Mouse (Mus musculus): ENCODE data around the gene Aplnr.

Gene Aplnr

DNA sequence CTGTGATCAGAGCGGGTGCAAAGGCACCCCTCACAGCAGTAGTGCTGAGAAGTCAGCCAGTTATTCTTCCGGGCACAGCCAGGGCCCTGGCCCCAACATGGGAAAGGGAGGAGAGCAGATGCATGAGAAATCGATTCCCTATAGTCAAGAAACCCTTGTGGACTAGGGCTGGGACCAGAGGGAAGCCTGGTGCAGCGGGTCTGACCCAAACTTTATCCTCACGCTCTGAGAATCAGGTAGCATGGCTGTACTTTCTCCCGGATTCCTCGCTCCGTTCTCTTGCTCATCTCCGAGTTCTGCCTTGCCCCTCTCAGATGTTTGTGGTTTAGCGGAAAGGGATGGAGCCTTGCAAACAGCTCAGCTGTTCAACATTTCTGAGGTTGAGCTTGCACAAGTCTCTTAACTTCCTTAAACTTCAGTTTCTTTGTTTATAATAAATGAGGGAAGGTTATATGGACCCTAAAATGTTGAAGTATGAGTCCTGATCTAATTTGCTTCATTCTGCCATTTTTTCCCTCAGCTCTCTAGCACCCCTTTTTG is 1.6 kb downstream of the Aplnr start:
- no peak for DNase-seq (ENCODE audit: low spot score in 2 of 2)

GRCm38 (mm10) chr2:85138143-85138542 is 2.1 kb downstream of the Aplnr start:
- DNase-seq (ENCODE audit: low spot score in 2 of 2), result no peak

DNA sequence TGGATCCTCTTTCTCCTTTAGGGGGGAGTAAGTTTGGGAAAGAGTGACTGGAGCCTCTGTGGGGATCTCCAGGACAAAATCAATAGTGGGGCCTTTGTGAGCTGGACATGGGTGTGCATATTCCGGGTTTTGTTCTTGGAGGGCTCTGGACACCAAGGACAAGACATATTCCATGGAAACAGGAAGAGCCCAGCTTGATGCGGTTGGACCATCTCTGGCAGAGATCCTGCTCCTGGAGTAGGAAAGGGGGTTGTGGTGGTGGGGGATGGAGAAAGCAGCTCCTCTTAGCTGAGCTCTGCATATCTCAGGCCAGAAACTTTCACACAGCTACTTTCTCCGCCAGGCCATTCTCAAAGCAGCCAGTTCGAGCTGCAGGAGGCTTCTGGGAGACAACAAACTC is 3.4 kb downstream of the Aplnr start:
- DNase-seq (ENCODE audit: low spot score in 2 of 2), result no peak

GRCm38 (mm10) chr2:85139846-85140245 is 3.8 kb downstream of the Aplnr start:
- no peak for DNase-seq (ENCODE audit: low spot score in 2 of 2)

DNA sequence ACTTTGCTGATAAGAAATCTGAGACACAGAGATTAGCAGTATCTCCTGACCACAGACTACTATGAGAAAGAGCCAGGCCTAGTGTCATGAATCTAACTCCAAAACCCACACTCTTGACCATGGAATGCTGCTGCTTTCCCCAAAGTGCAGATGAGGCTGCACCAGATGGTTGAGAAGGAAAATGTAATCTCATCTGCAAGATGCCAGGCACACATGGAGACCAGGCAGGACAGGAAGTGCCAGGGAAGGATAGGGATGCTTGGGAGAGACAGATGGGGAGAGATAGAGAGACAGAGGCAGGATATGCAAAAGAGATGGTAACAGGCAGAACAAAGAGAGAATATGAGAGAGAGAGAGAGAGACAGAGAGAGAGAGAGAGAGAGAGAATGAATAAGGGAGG is 4.8 kb downstream of the Aplnr start:
- DNase-seq (ENCODE audit: low spot score in 2 of 2), result no peak

- no peak for DNase-seq (ENCODE audit: low spot score in 2 of 2)
These were observed 8.9 kb downstream of the Aplnr start for GRCm38 (mm10) chr2:85144908-85145307.

GRCm38 (mm10) chr2:85145346-85145745 is 9.3 kb downstream of the Aplnr start:
- no peak for DNase-seq (ENCODE audit: low spot score in 2 of 2)

GRCm38 (mm10) chr2:85147481-85147880 is 11.5 kb downstream of the Aplnr start:
- no peak for DNase-seq (ENCODE audit: low spot score in 2 of 2)

GRCm38 (mm10) chr2:85150373-85150772 is 14.3 kb downstream of the Aplnr start:
- DNase-seq (ENCODE audit: low spot score in 2 of 2), result no peak

DNA sequence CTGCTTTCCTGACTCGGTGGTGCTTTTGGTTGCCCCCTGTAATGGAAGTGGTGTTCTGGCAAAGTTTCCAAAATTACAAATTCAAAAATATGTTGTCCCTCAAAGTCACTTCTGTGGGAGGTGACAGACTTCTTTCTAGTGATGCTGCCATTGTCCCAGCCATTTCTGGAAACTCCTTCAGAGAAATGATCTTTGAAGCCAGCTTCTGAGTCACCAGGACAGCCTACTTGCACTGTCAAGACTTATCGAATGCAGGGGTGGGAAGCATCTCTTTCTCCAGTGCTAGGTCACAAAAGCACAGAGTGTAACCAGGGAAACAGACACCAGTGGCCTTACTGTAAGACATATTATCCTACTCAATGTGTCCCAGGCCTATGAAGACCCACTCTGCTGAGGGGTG is 15.2 kb downstream of the Aplnr start:
- DNase-seq (ENCODE audit: low spot score in 2 of 2), result no peak

DNA sequence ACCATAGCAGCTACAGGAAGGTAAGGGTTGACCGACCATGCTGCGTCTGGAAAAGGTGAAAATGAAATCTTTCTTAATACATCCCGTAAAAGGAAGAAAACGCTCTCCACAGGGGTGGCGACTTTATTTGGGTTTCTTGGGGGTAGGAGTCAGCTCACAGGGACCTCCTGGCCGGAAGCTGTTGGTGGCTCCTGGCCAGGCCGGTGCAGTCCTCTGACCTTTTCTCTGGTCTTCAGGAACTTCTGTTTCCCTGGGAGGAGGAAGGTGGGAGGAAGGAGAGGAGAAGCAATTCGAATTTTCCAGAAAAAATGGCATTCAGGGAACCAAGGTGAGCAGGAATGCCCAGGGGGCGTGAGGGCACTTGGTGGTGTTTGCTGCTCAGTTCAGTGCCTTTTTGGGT is 19.3 kb downstream of the Aplnr start:
- DNase-seq (ENCODE audit: low spot score in 2 of 2), result no peak

GRCm38 (mm10) chr2:85156136-85156535 is 20.1 kb downstream of the Aplnr start:
- no peak for DNase-seq (ENCODE audit: low spot score in 2 of 2)

DNA sequence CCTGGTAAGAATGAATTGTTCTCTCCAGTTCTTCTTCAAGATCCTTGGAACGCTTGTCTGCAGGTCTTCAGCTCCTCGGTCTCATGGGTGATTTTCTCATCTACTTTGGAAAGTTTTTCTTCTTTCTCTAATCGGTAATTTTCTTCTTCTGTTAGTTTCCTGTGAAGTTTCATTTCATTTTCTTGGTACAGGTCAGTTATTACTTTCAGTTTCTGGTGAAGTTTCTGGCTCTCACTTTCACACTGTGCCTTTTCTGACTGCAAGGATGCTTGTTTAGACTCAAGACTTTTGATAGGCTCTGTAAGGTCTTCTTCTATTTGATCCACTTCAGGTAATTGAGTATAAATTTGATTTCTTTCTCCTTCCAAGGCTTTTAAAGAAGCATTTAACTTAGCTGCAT is 21.4 kb downstream of the Aplnr start:
- no peak for DNase-seq (ENCODE audit: low spot score in 2 of 2)

DNA sequence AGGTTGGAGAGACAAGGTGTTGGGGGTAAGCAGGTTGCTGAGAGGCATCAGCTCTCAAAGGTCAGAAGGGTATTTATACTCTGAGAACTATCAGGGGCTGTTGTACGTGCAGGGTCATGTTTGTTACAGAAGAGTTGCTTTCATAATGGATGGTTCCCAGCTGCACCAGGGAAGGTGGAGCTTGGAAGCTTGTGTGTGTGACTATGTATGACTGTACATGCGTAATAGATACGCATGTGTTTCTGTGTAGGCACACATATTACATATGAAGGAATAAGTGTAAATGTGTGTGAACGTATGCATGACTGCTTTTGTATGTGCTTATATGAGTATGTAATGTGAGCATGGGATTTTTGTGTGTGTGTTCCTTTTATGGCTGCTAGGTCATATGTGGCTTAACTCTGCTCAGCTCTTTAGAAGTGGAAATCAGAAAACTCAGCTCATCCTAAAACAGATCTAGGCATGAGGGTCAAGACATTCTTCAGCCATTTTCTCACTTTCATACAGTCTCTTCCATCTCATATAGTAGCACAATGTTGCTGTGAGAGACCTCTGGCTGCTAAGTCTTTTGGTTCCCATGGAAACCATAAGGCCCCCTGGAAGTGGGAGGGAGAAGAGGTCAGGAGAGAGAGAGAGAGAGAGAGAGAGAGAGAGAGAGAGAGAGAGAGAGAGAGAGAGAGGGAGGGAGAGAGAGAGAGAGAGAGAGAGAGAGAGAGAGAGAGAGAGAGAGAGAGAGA is 25.0 kb downstream of the Aplnr start:
- DNase-seq (ENCODE audit: low spot score in 2 of 2), result no peak

DNA sequence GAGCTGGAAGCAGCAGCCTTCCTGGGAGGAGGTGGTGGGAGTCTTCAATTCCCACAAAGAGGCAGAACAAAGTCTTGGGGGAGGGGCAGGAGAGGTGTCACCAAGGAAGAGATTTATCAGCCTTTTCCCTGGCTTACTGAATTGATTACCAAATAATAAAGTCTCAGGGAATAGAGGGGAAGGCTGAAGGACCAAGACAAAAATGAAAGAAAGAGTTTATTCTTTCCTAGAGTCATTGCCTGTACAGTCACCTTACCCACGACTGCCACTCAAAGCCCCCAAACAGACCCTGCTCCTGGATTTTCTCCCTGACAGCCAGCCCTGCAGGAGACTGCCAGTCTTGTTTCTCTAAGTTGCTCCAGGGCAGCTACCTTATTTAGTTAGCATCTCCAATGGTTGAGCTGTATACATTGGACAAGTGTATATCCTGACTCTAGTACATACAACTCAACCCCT is 25.6 kb downstream of the Aplnr start:
- no peak for DNase-seq (ENCODE audit: low spot score in 2 of 2)

DNA sequence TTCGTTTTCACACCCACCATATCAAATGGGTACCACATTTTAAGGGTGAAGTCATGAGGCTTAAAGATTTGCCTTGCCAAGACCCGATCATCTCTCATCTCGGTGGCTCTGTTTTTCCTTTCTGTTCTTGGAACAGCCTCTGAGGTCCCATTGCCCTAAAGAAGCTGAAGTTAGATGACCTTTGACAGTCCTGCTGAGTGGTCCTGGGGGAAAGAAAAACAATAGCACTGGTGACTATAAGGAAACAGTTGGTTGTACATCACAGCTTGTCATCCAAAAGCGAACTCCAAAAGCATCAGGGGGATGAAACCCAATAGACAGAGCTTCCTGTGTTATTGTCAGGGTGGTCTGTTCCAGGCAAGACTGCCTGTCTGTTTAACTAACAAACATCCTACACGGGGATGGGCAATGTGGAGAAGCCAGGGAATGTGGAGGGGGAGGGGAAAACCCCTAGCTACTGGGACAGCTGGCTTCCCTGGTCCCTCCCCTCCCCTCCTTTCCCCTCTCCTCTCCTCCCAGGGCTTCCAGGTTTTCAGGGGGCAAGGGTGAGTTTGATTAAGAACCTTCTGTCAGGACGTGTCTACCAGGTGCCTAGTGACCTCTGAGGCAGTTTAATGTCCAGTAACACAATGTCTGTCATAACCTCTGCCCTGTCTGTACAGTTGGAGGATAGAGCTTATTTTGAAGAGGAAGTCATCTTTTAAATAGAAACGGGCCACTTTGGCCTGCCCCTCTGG is 27.5 kb downstream of the Aplnr start:
- no peak for DNase-seq (ENCODE audit: low spot score in 2 of 2)

- no peak for DNase-seq (ENCODE audit: low spot score in 2 of 2)
These were observed 31.6 kb downstream of the Aplnr start for GRCm38 (mm10) chr2:85167624-85168023.

DNA sequence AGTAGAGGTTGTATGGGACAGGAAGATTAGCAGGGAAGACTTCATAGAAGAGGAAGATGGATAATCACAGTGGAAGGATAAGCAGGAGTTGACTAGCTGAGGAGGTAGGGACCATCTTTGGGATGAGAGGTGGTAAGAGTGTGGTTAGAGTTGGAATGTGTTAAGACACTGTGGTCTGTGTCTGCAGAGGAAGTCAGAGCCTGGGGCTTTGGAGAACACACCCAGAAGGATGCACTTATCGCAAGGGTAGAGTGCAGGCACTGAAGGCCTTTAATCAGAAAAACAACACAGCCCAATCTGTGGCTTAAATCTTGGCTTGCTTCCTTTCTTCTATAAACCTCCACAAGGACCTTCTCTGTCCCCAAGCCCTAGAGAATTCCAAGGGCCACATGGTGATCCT is 32.3 kb downstream of the Aplnr start:
- DNase-seq (ENCODE audit: low spot score in 2 of 2), result no peak

DNA sequence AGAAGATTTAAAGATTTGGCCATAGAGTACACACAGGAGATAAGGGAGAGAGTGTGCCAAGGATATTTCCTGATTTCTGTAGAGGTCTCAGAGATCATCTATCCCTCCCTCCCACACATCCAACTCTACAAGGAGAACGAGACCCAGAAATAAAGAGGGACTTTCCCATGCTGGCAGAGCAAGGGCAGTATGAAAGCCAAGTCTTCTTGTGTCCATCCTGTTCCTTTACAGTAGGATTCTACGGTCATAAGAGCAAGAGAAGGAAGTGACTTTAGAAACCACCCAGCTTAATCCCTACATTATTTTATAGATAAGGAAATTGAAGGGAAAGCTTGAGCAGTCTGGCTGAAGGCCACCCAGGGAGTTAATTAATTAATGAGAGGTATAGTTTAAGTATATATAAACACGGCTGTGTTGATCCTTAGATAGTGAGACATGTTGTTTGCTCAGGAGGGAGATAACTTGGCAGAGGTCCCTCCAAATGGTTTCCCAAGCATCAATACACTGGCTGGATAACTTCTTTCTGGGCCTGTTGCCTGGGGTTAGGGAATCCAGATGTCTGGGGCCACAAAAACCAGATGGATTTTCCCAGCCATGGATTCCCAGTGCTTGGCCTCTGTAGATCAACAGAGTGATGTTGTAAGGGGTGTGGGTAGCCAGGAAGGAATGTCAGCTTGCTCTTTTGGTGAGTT is 36.2 kb downstream of the Aplnr start:
- peak in 1 of 2 experiments; percentile 53 for DNase-seq (ENCODE audit: low spot score in 2 of 2)

DNA sequence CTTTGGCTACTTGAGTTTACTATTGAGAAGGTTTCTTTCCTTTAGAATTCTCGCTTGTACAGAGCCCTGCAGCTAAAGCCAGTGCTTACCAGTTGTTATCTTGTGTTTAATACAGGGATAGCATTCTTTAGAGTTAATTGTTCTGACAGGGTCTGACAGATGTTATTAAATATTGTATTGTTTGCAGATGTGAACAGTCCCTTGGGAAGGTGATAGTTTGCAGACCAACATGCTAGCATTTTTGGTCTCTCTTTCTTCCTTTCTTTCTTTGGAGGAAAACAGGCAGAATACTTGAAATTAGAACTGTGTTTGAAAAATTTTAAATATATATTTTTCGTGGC is 36.7 kb downstream of the Aplnr start:
- no peak for DNase-seq (ENCODE audit: low spot score in 2 of 2)

GRCm38 (mm10) chr2:85173545-85173944 is 37.5 kb downstream of the Aplnr start:
- DNase-seq (ENCODE audit: low spot score in 2 of 2), result no peak

DNA sequence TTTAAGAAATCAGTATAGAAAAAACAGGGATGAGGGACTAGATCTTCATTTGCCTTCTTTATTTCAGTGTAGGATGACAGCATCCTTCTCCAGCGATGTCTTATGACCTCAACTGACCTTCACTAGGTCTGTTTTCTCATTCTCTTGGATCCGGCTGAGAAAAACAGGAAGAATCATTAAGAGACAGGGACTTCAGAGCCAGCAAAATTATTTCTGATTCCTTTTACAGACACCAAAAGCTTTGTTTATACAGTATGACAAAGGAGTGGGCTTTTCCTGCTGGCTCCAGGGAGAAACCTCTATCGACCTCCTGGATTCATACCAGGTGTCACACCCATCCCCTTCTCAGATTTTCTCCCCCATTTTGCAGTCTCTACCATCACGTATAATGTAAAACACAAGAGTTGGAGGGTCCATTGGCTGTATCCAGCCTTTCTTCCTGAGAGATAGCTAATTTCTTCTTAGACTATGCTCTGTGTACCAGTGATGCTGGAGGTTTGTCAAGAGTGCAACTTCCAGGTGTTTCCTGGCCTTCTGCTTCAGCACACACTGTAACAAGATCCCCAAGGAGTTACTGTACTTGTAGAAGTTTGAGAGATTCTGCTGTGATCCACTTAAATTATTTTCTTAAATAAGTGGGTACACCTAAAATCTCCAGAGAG is 42.2 kb downstream of the Aplnr start:
- no peak for DNase-seq (ENCODE audit: low spot score in 2 of 2)

All from urinary bladder, adult 18-20 months (tissue).